Mouse (Mus musculus) hindbrain, embryonic 12.5 days (tissue): ENCODE data around the gene Slc4a4. TPM values are rescaled to one million over a fixed set of nuclear protein-coding genes. Genes with fewer than 3 reads are reported as not detected.

Source experiments
- ATAC-seq: fragments of 200-750 bp; cut with Nextera tagmentation; 2 replicates; pipeline ENCODE4 v1.8.0; 2017; ENCODE audit warnings: moderate TSS enrichment; ENCODE audit not compliant: low FRiP score
- H3K27ac ChIP-seq: fragments of 300-500 bp; sonication (generic); 2 replicates; pipeline ENCODE4 v1.5.1; 2016; ENCODE audit warnings: mild to moderate bottlenecking
- H3K27me3 ChIP-seq: fragments of 300-500 bp; sonication (generic); 2 replicates; pipeline ENCODE4 v1.6.1; 2016; ENCODE audit warnings: mild to moderate bottlenecking
- H3K36me3 ChIP-seq: fragments of 300-500 bp; sonication (generic); 2 replicates; pipeline ENCODE4 v1.6.1; 2016; ENCODE audit warnings: mild to moderate bottlenecking
- H3K4me1 ChIP-seq: fragments of 300-500 bp; sonication (generic); 2 replicates; pipeline ENCODE4 v1.6.1; 2016
- H3K4me2 ChIP-seq: fragments of 300-500 bp; sonication (generic); replicated peaks from 2 replicates; pipeline ENCODE4 v1.6.1; 2016; ENCODE audit warnings: mild to moderate bottlenecking
- H3K4me3 ChIP-seq: fragments of 300-500 bp; sonication (generic); 2 replicates; pipeline ENCODE4 v1.5.1; 2016; ENCODE audit warnings: mild to moderate bottlenecking
- H3K9ac ChIP-seq: fragments of 300-500 bp; sonication (generic); 2 replicates; pipeline ENCODE4 v1.6.1; 2016; ENCODE audit warnings: mild to moderate bottlenecking, moderate library complexity
- H3K9me3 ChIP-seq: fragments of 300-500 bp; sonication (generic); replicated peaks from 2 replicates; pipeline ENCODE4 v1.6.1; 2016; ENCODE audit warnings: mild to moderate bottlenecking
- WGBS: fragments of 180-500 bp; shearing (Covaris S2); methylation state at CpG from one replicate; pipeline ENCODE4 v1.1.7; 2016; 5-methylcytosine and 5-hydroxymethylcytosine counted together
- polyA plus RNA-seq: library from polyadenylated mRNA; unstranded; fragments of >200 nt; fragmentation: Nextera tagmentation; extraction: Ambion mirVana; gene quantifications from 2 replicates; pipeline ENCODE4 v1.2.1, GENCODE M21; 2016

Slc4a4 gene
- polyA plus RNA-seq, 1 experiment from 2014 or later = 3.2 TPM

- no peak overlapping the region for H3K4me2 ChIP-seq
- ATAC-seq = no peak
- H3K36me3 ChIP-seq = no peaks in the 10 kb centered on the region
- H3K9ac ChIP-seq = no peak overlapping the region
- WGBS = 87% methylated on average over 9 of the region's 9 CpGs
- no peaks in the 10 kb centered on the region for H3K9me3 ChIP-seq
- no peak overlapping the region for H3K27ac ChIP-seq
- no peaks in the 10 kb centered on the region for H3K27me3 ChIP-seq
- no peaks in the 10 kb centered on the region for H3K4me1 ChIP-seq
- no peak overlapping the region for H3K4me3 ChIP-seq
These were observed 31.9 kb downstream of the Slc4a4 start for GRCm38 (mm10) chr5:88918538-88918937.

- no peak overlapping the region for H3K4me3 ChIP-seq
- H3K9ac ChIP-seq = no peak overlapping the region
- H3K9me3 ChIP-seq = no peaks in the 10 kb centered on the region
- 86% methylated on average over 5 of the region's 5 CpGs for WGBS
- no peak overlapping the region for H3K4me2 ChIP-seq
- H3K27me3 ChIP-seq = no peaks in the 10 kb centered on the region
- no peak for ATAC-seq
- H3K4me1 ChIP-seq = peaks cover 12% of the 10 kb centered on the region
- no peak overlapping the region for H3K27ac ChIP-seq
- H3K36me3 ChIP-seq = no peaks in the 10 kb centered on the region
These were observed 39.0 kb downstream of the Slc4a4 start for GRCm38 (mm10) chr5:88925576-88925975.

- no peak for ATAC-seq
- H3K9me3 ChIP-seq = no peaks in the 10 kb centered on the region
- no peak overlapping the region for H3K4me3 ChIP-seq
- 58% methylated on average over 13 of the region's 13 CpGs for WGBS
- no peak overlapping the region for H3K4me2 ChIP-seq
- H3K27ac ChIP-seq = no peak overlapping the region
- H3K36me3 ChIP-seq = no peaks in the 10 kb centered on the region
- no peak overlapping the region for H3K9ac ChIP-seq
- peaks cover 12% of the 10 kb centered on the region for H3K4me1 ChIP-seq
- no peaks in the 10 kb centered on the region for H3K27me3 ChIP-seq
These were observed 41.7 kb downstream of the Slc4a4 start for GRCm38 (mm10) chr5:88928201-88928916.

- H3K36me3 ChIP-seq = no peaks in the 10 kb centered on the region
- ATAC-seq = peak; percentile 73
- no peak overlapping the region for H3K27ac ChIP-seq
- no peaks in the 10 kb centered on the region for H3K27me3 ChIP-seq
- no peaks in the 10 kb centered on the region for H3K9me3 ChIP-seq
- H3K4me2 ChIP-seq = no peak overlapping the region
- 37% methylated on average over 18 of the region's 18 CpGs for WGBS
- H3K9ac ChIP-seq = no peak overlapping the region
- peaks cover 12% of the 10 kb centered on the region for H3K4me1 ChIP-seq
- no peak overlapping the region for H3K4me3 ChIP-seq
These were observed 42.9 kb downstream of the Slc4a4 start for GRCm38 (mm10) chr5:88929392-88930094.

GRCm38 (mm10) chr5:88930129-88930528 is 43.5 kb downstream of the Slc4a4 start:
- 72% methylated on average over 5 of the region's 5 CpGs for WGBS
- Histone ChIP-seq H3K4me3 (no peak overlapping the region), H3K9me3 (no peaks in the 10 kb centered on the region), H3K9ac (no peak overlapping the region), H3K36me3 (no peaks in the 10 kb centered on the region), H3K27ac (no peak overlapping the region), H3K27me3 (no peaks in the 10 kb centered on the region), H3K4me2 (no peak overlapping the region), H3K4me1 (peaks cover 12% of the 10 kb centered on the region)
- peak; percentile 47; the same call in 1 of the 2 replicates for ATAC-seq

GRCm38 (mm10) chr5:88930611-88931010 is 44.0 kb downstream of the Slc4a4 start:
- Histone ChIP-seq H3K4me2 (no peak overlapping the region), H3K36me3 (no peaks in the 10 kb centered on the region), H3K4me3 (no peak overlapping the region), H3K27me3 (no peaks in the 10 kb centered on the region), H3K27ac (no peak overlapping the region), H3K9me3 (no peaks in the 10 kb centered on the region), H3K4me1 (peaks cover 12% of the 10 kb centered on the region), H3K9ac (no peak overlapping the region)
- WGBS = 70% methylated on average over 11 of the region's 11 CpGs
- ATAC-seq = no peak

GRCm38 (mm10) chr5:88931176-88931575 is 44.6 kb downstream of the Slc4a4 start:
- H3K9ac ChIP-seq = no peak overlapping the region
- H3K9me3 ChIP-seq = no peaks in the 10 kb centered on the region
- H3K27ac ChIP-seq = no peak overlapping the region
- no peak for ATAC-seq
- no peak overlapping the region for H3K4me3 ChIP-seq
- no peaks in the 10 kb centered on the region for H3K36me3 ChIP-seq
- WGBS = 93% methylated on average over 9 of the region's 9 CpGs
- no peaks in the 10 kb centered on the region for H3K27me3 ChIP-seq
- peaks cover 12% of the 10 kb centered on the region for H3K4me1 ChIP-seq
- no peak overlapping the region for H3K4me2 ChIP-seq

- H3K36me3 ChIP-seq = no peaks in the 10 kb centered on the region
- ATAC-seq = no peak
- no peak overlapping the region for H3K4me2 ChIP-seq
- H3K4me1 ChIP-seq = peaks cover 12% of the 10 kb centered on the region
- no peaks in the 10 kb centered on the region for H3K27me3 ChIP-seq
- no peak overlapping the region for H3K9ac ChIP-seq
- no peak overlapping the region for H3K4me3 ChIP-seq
- no peak overlapping the region for H3K27ac ChIP-seq
- WGBS = 66% methylated on average over 7 of the region's 7 CpGs
- H3K9me3 ChIP-seq = no peaks in the 10 kb centered on the region
These were observed 46.8 kb downstream of the Slc4a4 start for GRCm38 (mm10) chr5:88933454-88933853.

GRCm38 (mm10) chr5:88933946-88934345 is 47.3 kb downstream of the Slc4a4 start:
- H3K4me3 ChIP-seq = no peak overlapping the region
- no peak overlapping the region for H3K9ac ChIP-seq
- 72% methylated on average over 14 of the region's 14 CpGs for WGBS
- no peaks in the 10 kb centered on the region for H3K27me3 ChIP-seq
- no peaks in the 10 kb centered on the region for H3K36me3 ChIP-seq
- no peak overlapping the region for H3K27ac ChIP-seq
- no peaks in the 10 kb centered on the region for H3K9me3 ChIP-seq
- no peak for ATAC-seq
- no peak overlapping the region for H3K4me2 ChIP-seq
- peaks cover 12% of the 10 kb centered on the region for H3K4me1 ChIP-seq

GRCm38 (mm10) chr5:88938208-88938607 is 51.6 kb downstream of the Slc4a4 start:
- H3K4me3 ChIP-seq = no peak overlapping the region
- H3K36me3 ChIP-seq = no peaks in the 10 kb centered on the region
- H3K27ac ChIP-seq = no peak overlapping the region
- H3K27me3 ChIP-seq = no peaks in the 10 kb centered on the region
- H3K9ac ChIP-seq = no peak overlapping the region
- H3K4me2 ChIP-seq = no peak overlapping the region
- H3K4me1 ChIP-seq = no peaks in the 10 kb centered on the region
- whole genome bisulfite sequencing = 96% methylated on average over 1 of the region's 1 CpGs
- H3K9me3 ChIP-seq = no peaks in the 10 kb centered on the region
- no peak for ATAC-seq

- H3K4me1 ChIP-seq = no peaks in the 10 kb centered on the region
- no peaks in the 10 kb centered on the region for H3K9me3 ChIP-seq
- H3K4me3 ChIP-seq = no peak overlapping the region
- ATAC-seq = no peak
- no peak overlapping the region for H3K4me2 ChIP-seq
- no peak overlapping the region for H3K27ac ChIP-seq
- WGBS = 80% methylated on average over 6 of the region's 6 CpGs
- no peak overlapping the region for H3K9ac ChIP-seq
- no peaks in the 10 kb centered on the region for H3K27me3 ChIP-seq
- no peaks in the 10 kb centered on the region for H3K36me3 ChIP-seq
These were observed 52.5 kb downstream of the Slc4a4 start for GRCm38 (mm10) chr5:88939151-88939550.

- no peak for ATAC-seq
- no peak overlapping the region for H3K4me2 ChIP-seq
- no peak overlapping the region for H3K9ac ChIP-seq
- H3K4me3 ChIP-seq = no peak overlapping the region
- H3K27me3 ChIP-seq = no peaks in the 10 kb centered on the region
- H3K36me3 ChIP-seq = no peaks in the 10 kb centered on the region
- no peak overlapping the region for H3K27ac ChIP-seq
- H3K9me3 ChIP-seq = no peaks in the 10 kb centered on the region
- 86% methylated on average over 2 of the region's 2 CpGs for WGBS
- no peaks in the 10 kb centered on the region for H3K4me1 ChIP-seq
These were observed 53.2 kb downstream of the Slc4a4 start for GRCm38 (mm10) chr5:88939782-88940181.

- Histone ChIP-seq H3K36me3 (no peaks in the 10 kb centered on the region), H3K9ac (no peak overlapping the region), H3K27me3 (no peaks in the 10 kb centered on the region), H3K4me3 (no peak overlapping the region), H3K9me3 (no peaks in the 10 kb centered on the region), H3K4me2 (no peak overlapping the region), H3K27ac (no peak overlapping the region), H3K4me1 (no peaks in the 10 kb centered on the region)
- ATAC-seq = no peak
- 85% methylated on average over 7 of the region's 7 CpGs for WGBS
These were observed 55.3 kb downstream of the Slc4a4 start for GRCm38 (mm10) chr5:88941905-88942304.
